Mouse (Mus musculus) ES-Bruce4 (cell line): ENCODE data around the gene 4930415O20Rik.

Experiments used
- CTCF ChIP-seq: IDR thresholded peaks from one replicate; pipeline ENCODE4 v1.8.1; 2011; ENCODE audit warnings: low read depth, low read length
- EP300 ChIP-seq: IDR thresholded peaks from 2 replicates; pipeline ENCODE4 v1.6.1; 2011; ENCODE audit warnings: low read depth, low read length; ENCODE audit not compliant: insufficient read depth
- POLR2A ChIP-seq: IDR thresholded peaks from one replicate; pipeline ENCODE4 v1.8.1; 2011; ENCODE audit warnings: low read length; ENCODE audit not compliant: insufficient read depth

- no peak for TF ChIP-seq CTCF
- TF ChIP-seq POLR2A, result no peak
- no peak for TF ChIP-seq EP300
Measured at GRCm38 (mm10) chr15:98600036-98600709, 29.4 kb downstream of the 4930415O20Rik start.
